Mouse (Mus musculus): ENCODE measurements around the gene Tmcc1. TPM values are rescaled to one million over a fixed set of nuclear protein-coding genes. Genes with fewer than 3 reads are reported as not detected.
A peak's percentile ranks its signal among the peaks of the same experiment; 100 is the strongest.

Gene Tmcc1
- polyA plus RNA-seq, 1 experiment from 2014 or later, result 19.4 TPM

DNA sequence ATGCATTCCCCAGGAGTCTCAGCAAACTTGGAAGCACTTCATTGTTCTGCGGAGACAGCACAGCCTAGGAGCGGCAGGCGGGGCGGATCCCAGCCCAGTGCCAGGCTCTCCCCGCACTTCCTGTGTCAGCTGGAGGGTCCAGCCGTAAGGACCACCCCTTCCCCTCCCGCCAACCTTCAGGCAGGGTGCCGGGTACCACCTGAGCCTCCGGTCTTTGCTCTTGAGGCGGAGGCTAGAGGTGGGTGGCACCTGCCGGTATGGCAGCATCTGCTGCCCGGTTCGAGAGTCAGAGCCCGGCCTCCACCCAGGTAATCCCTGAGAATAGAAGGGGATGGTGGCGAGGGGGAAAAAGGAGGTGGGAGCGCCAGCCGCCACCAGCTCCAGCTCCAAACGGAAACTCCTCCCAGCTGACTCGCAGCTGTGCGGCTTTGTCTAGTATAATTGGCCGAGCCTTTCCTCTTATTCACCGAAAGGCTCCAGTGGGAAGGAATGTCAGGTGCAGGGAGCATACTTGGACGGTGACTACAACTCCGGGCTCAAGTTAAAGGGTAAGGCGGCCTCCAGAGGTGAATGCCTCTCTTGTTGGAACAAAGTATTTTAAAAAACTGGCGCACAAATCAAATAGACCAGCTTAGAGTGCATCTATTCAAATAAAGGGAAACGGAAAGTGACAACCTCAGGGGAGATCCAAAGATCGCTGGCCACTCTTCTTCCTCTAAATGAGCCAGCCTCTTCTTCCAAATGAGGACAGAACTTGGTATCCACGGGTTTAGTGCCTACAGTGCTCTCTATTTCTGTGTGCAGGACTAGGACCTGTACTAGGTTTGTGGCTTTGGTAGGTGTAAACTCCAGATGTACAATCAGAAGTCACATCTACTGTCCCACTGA lies 85.6 kb downstream of the Tmcc1 start:
- peak overlapping the region; percentile 53 for H3K4me3 ChIP-seq
- H3K36me3 ChIP-seq, result no peaks in the 10 kb centered on the region
- peak overlapping the region; percentile 39 for H3K27ac ChIP-seq
- peaks cover 13% of the 10 kb centered on the region for H3K4me1 ChIP-seq
- peak overlapping the region; percentile 89 for H3K4me2 ChIP-seq
- no peaks in the 10 kb centered on the region for H3K27me3 ChIP-seq
- 3% methylated on average over 29 of the region's 29 CpGs for WGBS
- ATAC-seq (ENCODE audit: insufficient number of reproducible peaks, insufficient read depth, low FRiP score, low TSS enrichment, low read depth), result peak; percentile 48; the same call in 1 of the 2 replicates
- H3K9ac ChIP-seq, result peak overlapping the region; percentile 72
- H3K9me3 ChIP-seq, result no peaks in the 10 kb centered on the region

DNA sequence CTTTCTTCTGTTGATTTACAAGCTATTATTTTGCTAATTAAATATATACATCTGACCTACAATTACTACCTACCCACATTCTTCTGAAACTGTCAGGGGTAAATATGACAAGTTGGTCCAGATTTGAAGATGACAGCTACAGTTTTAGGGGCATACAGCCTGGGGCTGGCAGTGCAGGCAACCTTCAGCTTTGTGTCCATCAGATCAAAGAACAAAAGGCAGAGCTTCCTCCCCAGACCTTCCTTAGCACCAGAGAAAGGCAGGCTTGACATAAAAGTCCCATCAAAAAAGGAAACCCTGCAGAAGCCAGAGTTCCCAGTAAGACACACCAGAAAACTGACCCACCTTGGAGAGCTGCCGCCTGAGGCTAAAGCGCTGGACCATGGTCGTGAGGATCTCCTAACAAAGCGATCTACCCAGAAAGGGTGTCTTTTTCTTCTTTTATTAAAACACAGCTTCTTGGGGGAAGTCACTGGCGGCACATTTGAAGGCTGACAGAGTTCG lies 86.3 kb downstream of the Tmcc1 start:
- 11% methylated on average over 6 of the region's 6 CpGs for WGBS
- ATAC-seq (ENCODE audit: insufficient number of reproducible peaks, insufficient read depth, low FRiP score, low TSS enrichment, low read depth), result no peak
- no peaks in the 10 kb centered on the region for H3K36me3 ChIP-seq
- H3K9me3 ChIP-seq, result no peaks in the 10 kb centered on the region
- peak overlapping the region; percentile 39 for H3K27ac ChIP-seq
- H3K4me2 ChIP-seq, result peak overlapping the region; percentile 89
- peak overlapping the region; percentile 72 for H3K9ac ChIP-seq
- H3K4me1 ChIP-seq, result peaks cover 13% of the 10 kb centered on the region
- H3K27me3 ChIP-seq, result no peaks in the 10 kb centered on the region
- peak overlapping the region; percentile 53 for H3K4me3 ChIP-seq

DNA sequence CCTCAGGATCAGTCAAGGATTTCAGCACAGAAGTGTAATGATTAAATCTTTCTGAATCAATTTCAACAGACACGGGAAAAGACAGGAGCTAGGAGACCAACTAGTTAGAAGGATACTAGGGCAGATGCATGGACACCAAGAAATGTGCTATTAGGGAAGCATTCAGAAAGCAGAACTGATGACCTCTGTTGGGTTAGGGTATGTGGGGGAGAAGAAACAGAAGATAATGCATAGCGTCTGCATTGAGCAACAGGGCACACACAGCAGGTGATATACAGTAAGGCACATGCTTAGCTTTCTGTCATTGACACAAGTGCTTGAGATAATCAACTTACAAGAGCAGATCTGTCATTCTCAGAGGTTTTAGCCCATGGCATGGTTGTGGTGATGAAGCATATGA lies 95.7 kb downstream of the Tmcc1 start:
- ATAC-seq (ENCODE audit: insufficient number of reproducible peaks, insufficient read depth, low FRiP score, low TSS enrichment, low read depth), result no peak

DNA sequence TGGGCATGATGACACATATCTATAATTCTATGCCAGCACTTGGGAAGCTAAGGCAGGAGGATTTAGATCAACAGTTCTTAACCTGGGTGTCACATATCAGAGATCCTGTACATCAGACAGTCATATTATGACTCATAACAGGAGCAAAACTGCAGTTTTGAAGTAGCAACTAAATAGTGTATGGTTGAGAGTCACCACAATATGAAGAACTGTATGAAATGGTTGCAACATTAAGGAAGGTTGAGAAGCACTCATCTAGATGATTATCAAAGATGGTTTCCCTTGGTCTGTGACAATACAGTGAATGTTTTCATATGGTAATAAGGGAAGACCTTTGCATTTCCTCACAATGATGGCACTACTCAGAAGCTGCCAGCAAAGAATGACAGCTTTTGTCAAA lies 103.9 kb downstream of the Tmcc1 start:
- Histone ChIP-seq H3K36me3 (no peaks in the 10 kb centered on the region), H3K27ac (no peak overlapping the region), H3K9ac (no peak overlapping the region), H3K27me3 (no peaks in the 10 kb centered on the region), H3K9me3 (no peaks in the 10 kb centered on the region), H3K4me1 (no peaks in the 10 kb centered on the region), H3K4me2 (no peak overlapping the region), H3K4me3 (no peak overlapping the region)
- no peak for ATAC-seq (ENCODE audit: insufficient number of reproducible peaks, insufficient read depth, low FRiP score, low TSS enrichment, low read depth)

More for the DNA sequence above, 95.7 kb downstream of the Tmcc1 start:
- H3K4me2 ChIP-seq, result no peak overlapping the region
- no peaks in the 10 kb centered on the region for H3K27me3 ChIP-seq
- H3K36me3 ChIP-seq, result peaks cover 5% of the 10 kb centered on the region; the same call in 1 of the 2 replicates
- WGBS, result 91% methylated on average over 2 of the region's 2 CpGs
- no peak overlapping the region for H3K9ac ChIP-seq
- H3K9me3 ChIP-seq, result no peaks in the 10 kb centered on the region
- no peaks in the 10 kb centered on the region for H3K4me1 ChIP-seq
- no peak overlapping the region for H3K27ac ChIP-seq
- no peak overlapping the region for H3K4me3 ChIP-seq

DNA sequence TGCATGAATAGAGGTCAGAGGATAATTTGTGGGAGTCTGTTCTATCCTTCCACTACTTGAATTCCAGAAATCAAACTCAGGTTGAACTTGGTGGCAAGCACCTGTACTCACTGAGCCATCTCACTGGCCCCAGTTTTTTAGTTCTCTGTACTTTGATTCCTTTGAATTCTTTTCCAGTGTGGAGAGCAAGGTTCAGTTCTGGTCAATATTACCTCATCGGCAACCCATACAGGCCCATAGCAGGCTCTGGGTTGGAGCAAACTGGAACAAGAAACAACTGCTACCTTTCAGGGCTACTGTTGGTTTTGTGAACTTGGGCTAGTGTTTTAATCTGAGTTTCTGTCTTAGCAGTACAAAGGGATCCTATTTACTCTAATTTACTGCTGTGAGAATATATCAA lies 107.2 kb downstream of the Tmcc1 start:
- Histone ChIP-seq H3K27me3 (no peaks in the 10 kb centered on the region), H3K4me1 (no peaks in the 10 kb centered on the region), H3K9me3 (no peaks in the 10 kb centered on the region), H3K4me3 (no peak overlapping the region), H3K4me2 (no peak overlapping the region), H3K27ac (no peak overlapping the region), H3K36me3 (no peaks in the 10 kb centered on the region), H3K9ac (no peak overlapping the region)
- no peak for ATAC-seq (ENCODE audit: insufficient number of reproducible peaks, insufficient read depth, low FRiP score, low TSS enrichment, low read depth)
- WGBS, result 98% methylated on average over 1 of the region's 1 CpGs

DNA sequence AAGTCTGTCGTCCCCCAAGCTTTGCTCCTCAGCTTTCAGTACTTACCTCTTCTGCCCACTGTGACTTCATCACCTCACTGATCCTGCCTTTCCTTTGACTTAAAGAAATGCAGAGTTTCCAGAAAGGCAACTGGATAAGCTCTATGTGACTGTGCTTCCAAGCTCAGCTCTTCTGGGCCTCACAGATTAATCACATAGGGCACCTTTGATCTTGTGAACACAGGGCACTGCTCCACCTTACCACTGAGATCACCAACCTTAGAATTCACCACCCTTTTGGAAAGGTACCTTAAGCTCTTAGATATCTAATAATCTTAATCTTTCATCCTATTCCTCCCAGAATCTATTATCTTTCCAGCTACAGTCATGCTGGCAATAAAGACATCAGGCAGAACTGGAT lies 111.0 kb downstream of the Tmcc1 start:
- ATAC-seq (ENCODE audit: insufficient number of reproducible peaks, insufficient read depth, low FRiP score, low TSS enrichment, low read depth), result no peak
- 51% methylated on average over 1 of the region's 1 CpGs for WGBS
- no peak overlapping the region for H3K4me3 ChIP-seq

DNA sequence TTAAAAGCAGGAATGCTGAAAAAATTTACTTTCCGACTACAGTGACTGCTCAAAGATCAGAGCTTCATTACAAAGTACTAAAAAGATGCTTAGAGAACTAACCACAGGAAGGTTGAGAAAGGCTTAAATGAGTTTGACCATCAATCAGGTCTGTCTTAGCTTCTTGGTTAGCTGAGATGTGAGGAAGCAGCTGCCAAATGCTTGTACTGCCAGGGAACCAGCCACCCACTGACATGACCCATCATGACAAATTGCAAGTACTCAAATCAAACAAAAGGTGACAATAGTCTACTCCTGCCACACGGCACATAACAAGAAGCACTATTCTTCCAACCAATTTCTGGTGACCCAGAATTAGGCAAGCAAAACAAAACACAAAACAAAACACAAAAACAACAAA lies 111.9 kb downstream of the Tmcc1 start:
- H3K27ac ChIP-seq, result no peak overlapping the region
- H3K4me2 ChIP-seq, result no peak overlapping the region
- H3K36me3 ChIP-seq, result no peaks in the 10 kb centered on the region
- ATAC-seq (ENCODE audit: insufficient number of reproducible peaks, insufficient read depth, low FRiP score, low TSS enrichment, low read depth), result no peak
- no peaks in the 10 kb centered on the region for H3K9me3 ChIP-seq
- H3K4me3 ChIP-seq, result no peak overlapping the region
- no peak overlapping the region for H3K9ac ChIP-seq
- WGBS, result 60% methylated on average over 2 of the region's 2 CpGs
- H3K27me3 ChIP-seq, result no peaks in the 10 kb centered on the region
- H3K4me1 ChIP-seq, result no peaks in the 10 kb centered on the region

More for the DNA sequence above, 111.0 kb downstream of the Tmcc1 start:
- H3K27ac ChIP-seq, result no peak overlapping the region
- H3K9me3 ChIP-seq, result no peaks in the 10 kb centered on the region
- no peak overlapping the region for H3K4me2 ChIP-seq
- H3K4me1 ChIP-seq, result no peaks in the 10 kb centered on the region
- H3K36me3 ChIP-seq, result no peaks in the 10 kb centered on the region
- H3K9ac ChIP-seq, result no peak overlapping the region
- H3K27me3 ChIP-seq, result no peaks in the 10 kb centered on the region

DNA sequence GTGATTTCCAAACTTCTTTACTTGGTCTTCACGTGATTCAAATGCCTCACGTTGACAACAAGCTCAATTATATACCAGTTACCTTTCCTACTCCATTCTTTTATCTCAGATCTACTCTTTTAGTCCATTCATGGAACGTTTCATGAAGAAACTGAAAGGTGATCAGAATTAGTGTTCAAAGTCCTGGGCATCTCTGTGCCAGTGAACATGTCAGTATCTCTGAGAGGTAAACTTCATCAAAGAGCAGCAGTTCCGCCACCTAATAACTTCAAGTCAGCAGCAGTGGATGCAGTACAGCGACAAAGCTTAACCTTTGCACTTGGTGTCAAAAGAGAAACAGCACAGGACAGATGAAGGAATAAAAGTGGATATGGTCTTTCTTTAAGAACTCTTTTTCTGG lies 112.5 kb downstream of the Tmcc1 start:
- Histone ChIP-seq H3K27me3 (no peaks in the 10 kb centered on the region), H3K36me3 (no peaks in the 10 kb centered on the region), H3K9me3 (no peaks in the 10 kb centered on the region), H3K4me1 (no peaks in the 10 kb centered on the region), H3K4me3 (no peak overlapping the region), H3K4me2 (no peak overlapping the region), H3K9ac (no peak overlapping the region), H3K27ac (no peak overlapping the region)
- 79% methylated on average over 5 of the region's 5 CpGs for WGBS
- no peak for ATAC-seq (ENCODE audit: insufficient number of reproducible peaks, insufficient read depth, low FRiP score, low TSS enrichment, low read depth)

DNA sequence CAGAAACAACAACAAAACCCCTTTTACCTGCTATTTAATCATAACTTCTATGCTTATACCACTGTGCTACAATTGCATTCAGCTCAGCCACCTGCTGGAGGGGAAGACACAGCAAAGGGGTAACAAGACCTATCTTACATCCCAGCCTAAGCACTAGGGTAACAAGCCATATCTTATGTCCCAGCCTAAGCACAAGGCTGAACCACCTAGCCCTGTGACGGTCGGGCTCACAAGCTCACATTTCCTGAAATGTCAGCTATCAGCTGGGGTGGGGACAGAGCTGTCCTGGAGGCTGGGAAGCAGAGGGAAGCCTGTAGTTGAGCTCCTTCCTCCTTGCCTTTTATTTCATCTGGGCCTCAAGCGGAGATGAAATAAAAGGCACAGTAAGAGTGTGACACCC lies 115.7 kb downstream of the Tmcc1 start:
- H3K9ac ChIP-seq, result no peak overlapping the region

DNA sequence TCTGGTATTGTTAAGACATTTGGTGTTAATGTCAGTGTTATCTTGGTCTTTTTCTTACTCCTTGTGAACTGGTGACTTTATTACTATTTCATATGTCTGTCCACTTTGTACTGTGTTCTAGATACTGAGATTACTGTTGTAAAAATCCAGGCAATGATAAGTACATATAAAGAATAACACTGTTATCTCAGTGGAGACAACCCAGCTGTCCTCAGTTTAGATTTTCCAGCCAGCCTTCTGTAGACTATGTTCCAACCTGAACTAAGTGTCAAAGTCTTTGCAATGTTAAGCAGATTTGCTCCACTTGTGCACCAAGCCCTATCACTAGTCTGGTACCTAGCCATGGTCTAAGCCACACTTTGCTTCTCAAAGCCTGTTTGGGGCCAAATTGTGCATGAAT lies 118.4 kb downstream of the Tmcc1 start:
- Histone ChIP-seq H3K9me3 (no peaks in the 10 kb centered on the region), H3K4me3 (no peak overlapping the region), H3K9ac (no peak overlapping the region), H3K27ac (no peak overlapping the region), H3K27me3 (no peaks in the 10 kb centered on the region), H3K36me3 (no peaks in the 10 kb centered on the region), H3K4me2 (no peak overlapping the region), H3K4me1 (peaks cover 8% of the 10 kb centered on the region)
- ATAC-seq (ENCODE audit: insufficient number of reproducible peaks, insufficient read depth, low FRiP score, low TSS enrichment, low read depth), result no peak

More for the DNA sequence above, 115.7 kb downstream of the Tmcc1 start:
- H3K27me3 ChIP-seq, result no peaks in the 10 kb centered on the region
- no peak overlapping the region for H3K4me3 ChIP-seq
- WGBS, result 53% methylated on average over 3 of the region's 3 CpGs
- H3K4me1 ChIP-seq, result peaks cover 6% of the 10 kb centered on the region
- H3K27ac ChIP-seq, result no peak overlapping the region
- no peaks in the 10 kb centered on the region for H3K9me3 ChIP-seq
- H3K4me2 ChIP-seq, result no peak overlapping the region
- H3K36me3 ChIP-seq, result no peaks in the 10 kb centered on the region
- no peak for ATAC-seq (ENCODE audit: insufficient number of reproducible peaks, insufficient read depth, low FRiP score, low TSS enrichment, low read depth)

DNA sequence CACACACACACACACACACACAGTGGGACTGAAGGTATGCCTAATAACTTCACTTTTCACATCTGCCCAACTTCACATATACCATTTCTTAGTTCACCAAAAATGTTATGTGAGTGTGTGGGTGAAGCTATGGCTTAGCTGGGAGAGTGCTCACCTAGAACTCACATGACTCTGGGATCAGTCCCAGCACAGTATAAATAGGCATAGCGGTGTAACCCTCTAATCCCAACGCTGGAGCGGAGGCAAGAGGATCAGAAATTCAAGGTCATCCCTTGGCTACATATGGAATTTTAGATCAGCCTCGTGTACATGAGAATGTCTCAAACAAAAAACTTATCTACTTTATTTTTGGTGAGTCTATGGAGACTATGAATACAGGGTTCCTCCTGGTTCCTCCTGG lies 119.7 kb downstream of the Tmcc1 start:
- H3K4me2 ChIP-seq, result no peak overlapping the region
- no peak for ATAC-seq (ENCODE audit: insufficient number of reproducible peaks, insufficient read depth, low FRiP score, low TSS enrichment, low read depth)
- peaks cover 8% of the 10 kb centered on the region for H3K4me1 ChIP-seq
- no peaks in the 10 kb centered on the region for H3K27me3 ChIP-seq
- H3K9me3 ChIP-seq, result no peaks in the 10 kb centered on the region
- no peak overlapping the region for H3K27ac ChIP-seq
- 84% methylated on average over 4 of the region's 4 CpGs for WGBS
- H3K9ac ChIP-seq, result no peak overlapping the region
- no peaks in the 10 kb centered on the region for H3K36me3 ChIP-seq
- no peak overlapping the region for H3K4me3 ChIP-seq

DNA sequence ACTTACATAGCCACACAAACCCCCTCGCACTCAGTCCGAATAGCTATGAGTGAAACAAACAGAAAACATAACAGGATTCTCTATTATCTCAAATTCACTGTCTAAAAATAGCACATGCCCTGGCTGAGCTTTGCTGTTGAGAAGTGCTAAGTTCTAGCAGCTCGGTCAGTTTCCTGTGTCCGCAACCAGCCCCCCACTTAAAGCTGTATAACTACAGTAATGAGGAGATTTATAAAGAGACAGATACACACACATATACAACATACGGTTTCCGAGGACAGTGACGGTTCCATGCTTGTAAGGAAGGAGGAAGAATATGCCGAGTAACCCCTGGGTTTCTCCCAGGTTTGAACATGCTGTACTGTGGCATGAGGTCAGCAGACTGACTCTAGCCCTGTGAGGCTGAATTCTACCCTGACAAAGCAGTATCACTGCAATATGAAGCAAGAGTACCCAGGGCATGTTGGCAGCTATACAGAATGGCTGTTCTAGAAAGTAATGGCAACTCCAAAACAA lies 120.5 kb downstream of the Tmcc1 start:
- peak overlapping the region; percentile 60 for H3K27ac ChIP-seq
- no peak for ATAC-seq (ENCODE audit: insufficient number of reproducible peaks, insufficient read depth, low FRiP score, low TSS enrichment, low read depth)
- 69% methylated on average over 8 of the region's 8 CpGs for WGBS
- H3K4me3 ChIP-seq, result no peak overlapping the region
- H3K27me3 ChIP-seq, result no peaks in the 10 kb centered on the region
- no peaks in the 10 kb centered on the region for H3K9me3 ChIP-seq
- no peak overlapping the region for H3K9ac ChIP-seq
- peaks cover 8% of the 10 kb centered on the region for H3K4me1 ChIP-seq
- no peaks in the 10 kb centered on the region for H3K36me3 ChIP-seq
- H3K4me2 ChIP-seq, result no peak overlapping the region; the same call in 1 of the 2 replicates

Data from embryonic facial prominence, embryonic 13.5 days (tissue).